Mouse (Mus musculus): Measurements from ENCODE around the gene Fars2.

Gene Fars2

GRCm38 (mm10) chr13:36696351-36696771 lies 579.1 kb downstream of the Fars2 start:
- DNase-seq (ENCODE audit: low spot score) = no peak

GRCm38 (mm10) chr13:36707088-36707690 lies 590.0 kb downstream of the Fars2 start:
- DNase-seq (ENCODE audit: low spot score) = no peak

- DNase-seq (ENCODE audit: low spot score) = no peak
Measured at GRCm38 (mm10) chr13:36714101-36714500, 596.9 kb downstream of the Fars2 start.

DNA sequence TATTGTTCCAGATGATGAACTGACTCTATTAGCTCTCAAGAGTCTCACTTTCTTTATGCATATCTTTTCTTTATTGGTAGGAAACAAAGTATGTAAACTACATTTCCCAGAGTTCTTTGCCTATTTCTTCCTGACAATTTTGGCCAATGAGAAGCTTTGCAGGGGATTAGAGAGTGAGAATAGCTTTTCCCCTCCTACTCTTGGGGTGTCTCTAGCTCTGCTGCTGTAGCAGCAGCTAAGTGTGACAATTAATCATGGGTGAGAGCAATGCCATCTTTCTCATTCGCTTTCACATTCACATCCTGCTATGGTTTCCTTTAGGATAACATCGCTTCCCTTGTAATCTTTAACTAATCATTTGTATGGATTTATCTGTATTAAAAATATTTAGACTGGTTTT lies 599.5 kb downstream of the Fars2 start:
- DNase-seq (ENCODE audit: low spot score) = no peak

- no peak for DNase-seq (ENCODE audit: low spot score)
Measured at GRCm38 (mm10) chr13:36717376-36717775, 600.2 kb downstream of the Fars2 start.

DNA sequence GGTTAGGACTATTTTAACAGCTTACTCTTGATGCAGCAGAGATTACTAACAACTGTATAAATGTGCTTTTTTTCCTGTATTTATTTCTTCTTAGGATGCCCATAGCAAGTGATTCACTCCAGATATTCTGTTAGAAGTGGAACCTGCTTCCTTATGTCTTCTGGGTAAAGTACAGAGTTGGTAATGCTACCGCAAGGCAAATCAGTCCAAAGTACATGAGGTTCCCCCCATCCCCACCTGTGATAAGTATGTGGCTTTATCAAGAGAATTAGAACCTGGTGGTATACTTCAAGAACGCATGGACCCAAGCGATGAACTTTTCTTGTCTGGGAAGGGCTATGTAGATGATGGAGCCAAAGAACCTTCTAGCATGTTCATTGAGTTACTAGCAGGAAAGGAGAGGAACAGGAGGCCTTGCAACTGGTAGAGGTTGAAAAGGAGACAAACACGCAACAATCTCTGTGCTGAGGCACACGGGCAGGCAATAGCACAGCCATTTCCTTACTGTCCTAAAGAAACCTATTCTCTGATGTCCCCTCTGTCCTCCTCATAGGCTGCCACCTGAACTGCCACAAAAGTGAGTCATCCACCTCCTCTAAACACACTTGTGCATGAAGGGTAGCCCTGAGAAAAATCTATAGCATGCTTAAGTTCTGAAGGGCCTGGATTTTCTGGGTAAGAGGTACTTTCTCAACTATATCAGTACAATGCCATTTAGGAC lies 603.2 kb downstream of the Fars2 start:
- DNase-seq (ENCODE audit: low spot score) = no peak

DNA sequence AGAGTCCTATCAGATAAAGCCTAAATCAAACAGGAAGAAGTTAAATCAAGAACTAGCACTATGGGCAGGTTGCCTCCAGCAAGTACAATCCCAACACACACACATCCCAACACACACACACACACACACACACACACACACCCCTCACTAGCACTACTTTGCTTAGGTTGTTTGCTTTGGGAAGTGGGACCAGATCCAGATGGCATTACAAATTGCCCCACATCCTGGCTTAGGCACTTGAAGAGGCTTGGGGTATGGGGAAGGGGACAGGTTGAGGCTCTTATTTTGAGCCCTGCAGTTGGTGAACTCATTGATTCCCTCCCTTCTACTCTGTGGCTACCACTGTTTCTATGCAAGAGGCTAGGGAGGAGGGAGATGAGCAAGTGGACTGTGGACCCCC lies 605.1 kb downstream of the Fars2 start:
- DNase-seq (ENCODE audit: low spot score) = no peak

GRCm38 (mm10) chr13:36723726-36724300 lies 606.6 kb downstream of the Fars2 start:
- peak; percentile 7 for DNase-seq (ENCODE audit: low spot score)

DNA sequence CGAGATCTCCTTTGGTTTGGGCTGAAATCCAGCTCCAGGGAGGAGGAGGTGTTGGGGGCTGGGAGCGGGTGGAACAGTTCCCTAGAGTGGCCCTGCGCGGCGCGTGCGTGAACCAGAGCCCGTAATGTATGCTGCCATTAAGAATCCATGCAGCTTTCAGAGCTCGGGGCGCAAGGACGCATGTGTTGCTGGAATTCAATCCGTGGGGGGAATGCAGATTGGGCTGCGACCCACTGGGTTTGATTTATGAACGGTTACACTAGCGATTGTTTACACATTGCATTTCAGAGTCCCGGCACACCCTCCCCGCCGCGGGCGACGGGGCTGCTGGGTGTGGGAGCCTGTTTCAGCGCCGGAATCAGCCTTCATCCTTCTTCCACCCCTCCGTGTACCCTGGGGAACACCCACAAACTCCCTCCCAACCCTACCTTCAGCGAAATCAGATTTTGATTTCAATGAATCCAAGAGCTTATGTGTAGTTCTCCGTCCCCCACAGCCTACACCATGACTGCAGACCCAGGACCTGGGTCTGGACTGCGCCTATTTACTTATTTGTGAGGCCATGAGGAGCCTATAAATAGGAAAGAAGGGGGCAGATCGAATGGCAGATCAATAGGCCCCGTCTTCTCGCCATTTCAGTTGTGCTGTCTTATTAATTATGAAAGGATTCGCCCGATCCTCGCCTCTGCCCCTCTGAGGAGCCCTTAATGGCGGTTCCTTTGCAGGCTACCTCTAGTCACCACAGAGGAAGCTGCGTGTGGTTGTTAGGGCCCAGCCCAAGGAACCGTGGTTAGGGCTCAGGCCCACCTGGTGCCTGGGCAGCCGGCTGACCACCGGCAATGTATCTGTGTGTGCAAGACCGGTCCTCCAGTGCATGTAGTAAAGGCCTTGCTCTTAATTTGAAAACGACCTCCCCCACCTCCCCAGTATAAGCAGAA lies 607.6 kb downstream of the Fars2 start:
- DNase-seq (ENCODE audit: low spot score) = peak; percentile 50

DNA sequence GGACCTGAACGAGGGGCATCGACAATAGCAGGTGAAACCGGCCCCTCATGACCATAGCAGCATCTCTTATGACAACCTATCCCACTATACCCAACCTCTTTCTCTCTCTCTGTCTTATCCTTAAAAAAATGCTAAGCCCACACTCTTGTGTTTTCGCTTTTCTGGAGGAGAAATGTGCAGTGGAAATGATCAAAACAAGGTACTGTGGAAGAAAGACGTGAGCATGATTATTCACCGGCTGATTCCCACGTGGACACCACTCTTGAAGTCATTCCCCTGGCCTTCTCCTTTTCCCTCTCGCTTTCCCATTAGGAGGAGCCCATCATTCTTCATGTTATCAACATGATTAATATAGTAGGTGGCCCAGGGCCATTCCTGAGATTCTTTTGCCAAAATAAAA lies 608.7 kb downstream of the Fars2 start:
- DNase-seq (ENCODE audit: low spot score) = peak; percentile 18

DNA sequence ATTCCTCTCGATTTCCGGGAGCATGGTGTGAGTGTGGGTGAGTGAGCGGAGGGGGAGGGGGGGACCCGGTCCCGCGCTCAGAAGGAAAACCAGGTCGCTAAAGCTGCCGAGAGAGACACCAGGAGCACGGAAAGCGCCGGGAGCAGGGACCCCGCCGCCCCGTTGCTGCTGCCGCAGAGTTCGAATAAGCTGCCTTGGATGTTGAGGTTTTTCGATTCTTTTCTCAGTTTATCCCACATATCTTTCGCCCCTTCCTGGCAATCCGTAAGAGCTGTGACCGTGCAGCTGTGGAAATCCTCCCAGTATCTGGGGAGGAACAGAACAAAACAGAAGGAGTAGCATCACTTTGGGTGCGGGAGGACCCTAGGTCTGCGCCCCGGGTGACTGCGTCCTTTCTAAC lies 609.3 kb downstream of the Fars2 start:
- peak; percentile 29 for DNase-seq (ENCODE audit: low spot score)

DNA sequence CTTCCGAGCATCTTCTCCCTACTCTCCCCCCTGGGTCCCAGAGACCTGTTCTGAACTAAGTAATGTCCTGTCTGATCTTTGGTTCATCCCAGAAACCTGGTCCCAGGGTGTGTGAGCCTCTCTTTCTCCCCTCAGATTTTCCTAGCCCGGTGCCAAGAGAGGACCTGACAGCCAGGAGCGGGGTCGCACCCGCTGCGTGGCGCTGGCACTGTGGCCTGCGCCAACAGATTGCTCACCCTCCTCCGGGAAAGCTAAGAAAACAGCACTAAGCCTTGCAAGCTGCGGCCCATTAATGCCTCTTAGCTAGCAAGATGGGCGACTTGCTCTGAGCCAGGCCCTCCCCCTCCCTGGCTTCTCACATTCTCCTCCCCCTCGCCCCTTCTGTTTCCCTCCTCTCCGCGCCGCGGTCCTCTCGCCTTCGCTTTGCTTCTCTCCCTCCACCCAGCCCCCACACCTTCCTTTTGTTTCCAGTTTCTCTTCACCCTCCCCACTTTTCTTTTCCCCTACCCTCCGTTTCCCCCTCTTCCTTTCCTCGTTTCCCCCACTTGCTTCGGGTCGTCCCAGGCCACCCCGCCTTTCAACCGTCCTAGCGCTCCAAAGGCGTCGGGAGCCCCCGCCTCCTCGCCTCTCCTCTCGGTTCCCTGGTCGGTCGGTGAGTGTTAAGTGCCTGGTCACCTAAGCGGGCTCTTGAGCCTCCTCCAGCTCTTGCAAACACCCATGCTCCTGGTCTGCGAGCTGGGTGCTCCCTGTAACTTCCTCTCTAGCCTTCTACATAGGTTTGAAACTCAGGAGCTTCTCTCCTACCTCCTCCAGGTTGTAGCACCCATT lies 610.0 kb downstream of the Fars2 start:
- DNase-seq (ENCODE audit: low spot score) = peak; percentile 73

DNA sequence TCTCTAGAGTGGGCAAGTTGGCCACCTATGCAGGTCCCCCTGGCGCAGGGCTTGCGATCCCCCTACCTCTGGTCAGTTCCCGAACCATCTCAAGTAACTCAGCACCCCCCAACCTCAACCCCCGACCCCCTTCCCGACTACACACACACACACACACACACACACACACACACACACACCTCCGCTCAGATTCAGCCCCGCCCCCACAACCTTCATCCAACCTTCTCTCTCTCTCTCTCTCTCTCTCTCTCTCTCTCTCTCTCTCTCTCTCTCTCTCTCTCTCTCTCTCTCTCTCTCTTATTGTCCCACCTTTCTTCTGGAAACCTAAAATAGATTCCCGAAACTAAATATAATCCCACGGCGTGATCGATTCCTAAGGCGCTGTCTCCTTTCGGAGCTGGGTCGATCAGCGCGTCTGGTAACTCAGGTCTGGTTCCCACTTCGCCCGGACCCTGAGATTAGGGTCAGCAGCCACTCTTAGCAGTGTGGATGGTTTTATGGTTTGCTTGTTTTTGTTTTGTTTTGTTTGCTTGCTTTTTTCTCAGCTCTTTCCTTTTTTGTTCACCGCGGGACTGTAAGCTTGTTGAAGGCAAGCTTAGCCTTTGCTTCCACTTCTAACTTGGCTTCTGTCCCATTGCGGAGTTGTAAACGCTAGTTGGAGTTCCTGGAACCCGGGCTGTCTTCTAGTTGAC lies 610.7 kb downstream of the Fars2 start:
- DNase-seq (ENCODE audit: low spot score) = peak; percentile 14

DNA sequence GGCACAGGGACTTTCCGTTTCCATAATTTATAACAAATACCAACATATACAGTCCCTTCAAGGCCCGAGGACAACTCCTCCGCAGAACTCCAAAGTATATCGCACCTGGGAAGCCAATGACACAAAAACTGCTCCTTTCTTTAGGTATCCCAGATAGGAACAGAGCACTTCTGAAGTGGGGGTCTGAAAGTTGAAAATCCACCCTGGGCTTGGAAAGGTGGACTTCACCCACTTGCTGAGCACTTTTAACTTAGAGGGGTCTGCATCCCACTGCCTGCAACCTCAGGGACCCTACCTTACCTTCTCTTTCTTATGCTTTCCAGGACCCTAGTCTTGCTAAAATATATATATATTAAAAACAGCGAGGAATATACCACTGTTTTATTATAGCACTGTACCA lies 611.3 kb downstream of the Fars2 start:
- no peak for DNase-seq (ENCODE audit: low spot score)

DNA sequence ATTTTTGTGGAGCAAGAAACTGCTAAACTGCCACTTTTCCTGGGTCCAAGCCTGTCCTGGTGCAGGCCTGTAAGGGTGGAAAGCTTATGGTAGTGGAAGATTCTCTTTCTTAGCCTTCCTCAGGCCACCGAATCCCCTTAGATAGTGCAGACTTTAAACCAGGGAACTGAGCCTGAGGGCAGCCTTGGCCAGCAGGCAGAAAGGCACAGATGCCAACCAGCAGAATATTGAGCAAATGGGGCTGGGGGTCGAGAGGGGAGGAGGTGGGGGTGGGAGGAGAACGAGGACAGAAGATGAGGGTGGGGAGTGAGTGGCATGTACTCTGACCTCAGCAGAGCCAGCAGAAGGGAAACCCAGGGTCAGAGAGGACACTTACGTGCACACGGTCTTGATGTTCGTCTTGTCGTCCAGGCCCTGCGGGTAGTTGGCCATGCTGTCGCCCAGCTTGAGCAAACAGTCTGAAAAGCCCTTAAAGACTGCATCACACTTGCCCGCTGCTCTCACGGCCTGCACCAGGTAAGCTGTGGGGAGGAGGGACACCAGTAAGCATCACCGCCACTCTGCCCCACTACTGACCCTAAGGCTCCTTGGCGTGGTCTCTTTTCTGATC lies 612.6 kb downstream of the Fars2 start:
- peak; percentile 20 for DNase-seq (ENCODE audit: low spot score)

- no peak for DNase-seq (ENCODE audit: low spot score)
Measured at GRCm38 (mm10) chr13:36730341-36730761, 613.1 kb downstream of the Fars2 start.

GRCm38 (mm10) chr13:36731016-36731930 lies 614.1 kb downstream of the Fars2 start:
- peak; percentile 64 for DNase-seq (ENCODE audit: low spot score)

GRCm38 (mm10) chr13:36731931-36732461 lies 614.8 kb downstream of the Fars2 start:
- peak; percentile 35 for DNase-seq (ENCODE audit: low spot score)

DNA sequence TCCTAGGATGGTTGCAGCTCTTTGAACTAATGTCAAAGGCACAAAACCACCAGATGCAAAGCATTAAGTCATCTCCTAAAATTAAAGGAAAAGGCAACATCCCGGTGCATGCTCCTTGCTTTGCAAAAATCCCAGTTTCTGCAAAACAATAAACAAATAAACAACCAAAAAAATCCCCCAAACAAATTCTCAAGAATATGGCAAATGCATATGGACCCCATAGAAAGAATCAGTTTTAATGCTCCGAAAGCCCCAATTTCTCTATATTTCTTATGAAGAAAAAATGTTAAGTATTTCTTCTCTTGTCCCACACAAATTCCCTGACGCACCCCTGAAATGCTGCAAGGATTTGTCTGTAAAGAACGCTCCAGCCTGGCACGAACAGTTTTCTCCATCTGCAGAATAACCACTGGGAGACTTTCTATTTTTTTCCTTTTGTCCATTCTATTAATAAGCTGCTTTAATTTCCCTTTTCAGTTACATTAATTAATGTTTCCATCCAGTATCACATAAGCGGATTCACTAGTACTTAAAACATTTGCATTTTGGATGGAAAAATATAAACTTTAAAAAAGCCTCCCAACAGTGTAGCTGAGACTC lies 615.8 kb downstream of the Fars2 start:
- no peak for DNase-seq (ENCODE audit: low spot score)

Measured in embryo, embryonic 10 days (tissue).